Mouse (Mus musculus) CH12.LX (cell line): ENCODE results near the gene Prss34. TPM values are rescaled to one million over a fixed set of nuclear protein-coding genes. Genes with fewer than 3 reads are reported as not detected.

Source experiments
- DNase-seq: peaks from one replicate; pipeline ENCODE4 v3.0.0-alpha.2; 2013; ENCODE audit errors: extremely low read depth
- H3K27ac ChIP-seq: 2 replicates; pipeline ENCODE4 v1.5.1; 2012; ENCODE audit warnings: low read depth, mild to moderate bottlenecking, control low read depth, moderate library complexity; ENCODE audit not compliant: insufficient read depth
- H3K27me3 ChIP-seq: replicated peaks from 2 replicates; pipeline ENCODE3; 2012; ENCODE audit warnings: inconsistent platforms
- H3K36me3 ChIP-seq, 2 experiments: replicated peaks in 1 of 2; 2 replicates each; pipeline versions ENCODE3 to v1.6.1; 2012; ENCODE audit warnings: inconsistent platforms in 1 of 2, low read length in 1 of 2, mild to moderate bottlenecking in 1 of 2, mixed read lengths in 1 of 2, moderate library complexity in 1 of 2; ENCODE audit not compliant: control insufficient read depth in 1 of 2, insufficient read depth in 1 of 2
- H3K4me1 ChIP-seq, 2 experiments: 2 replicates each; pipeline ENCODE4 v1.6.1; 2012; ENCODE audit warnings: inconsistent platforms in 1 of 2, moderate library complexity in 1 of 2; ENCODE audit not compliant: insufficient read depth in 2 of 2, control insufficient read depth in 1 of 2
- H3K4me2 ChIP-seq: 2 replicates; pipeline ENCODE4 v1.6.1; 2012; ENCODE audit warnings: low read depth, mild to moderate bottlenecking, control low read depth; ENCODE audit not compliant: poor library complexity, insufficient read depth, severe bottlenecking
- H3K4me3 ChIP-seq, 3 experiments: fragments of 150-350 bp in 1 of 3; sonication (generic) in 1 of 3; replicated peaks in 1 of 3; 2 replicates each; pipeline versions ENCODE3 to v1.5.1; 2011 to 2012; ENCODE audit warnings: low read depth in 2 of 3, low read length in 2 of 3, mild to moderate bottlenecking in 2 of 3, moderate library complexity in 2 of 3, control low read depth in 1 of 3, improper control_type of control experiment in 1 of 3, inconsistent platforms in 1 of 3, mixed read lengths in 1 of 3; ENCODE audit not compliant: poor library complexity in 1 of 3
- H3K79me2 ChIP-seq: replicated peaks from 2 replicates; pipeline ENCODE4 v1.6.1; 2012; ENCODE audit warnings: mild to moderate bottlenecking, moderate library complexity; ENCODE audit not compliant: control insufficient read depth, poor library complexity, insufficient read depth, severe bottlenecking; ENCODE audit errors: extremely low read depth
- H3K9ac ChIP-seq: 2 replicates; pipeline ENCODE4 v1.6.1; 2012; ENCODE audit warnings: low read depth, mild to moderate bottlenecking, control low read depth, moderate library complexity; ENCODE audit not compliant: insufficient read depth
- H3K9me3 ChIP-seq: replicated peaks from 2 replicates; pipeline ENCODE3; 2012; ENCODE audit warnings: low read length, inconsistent platforms, mixed read lengths
- BHLHE40 ChIP-seq: IDR thresholded peaks from 2 replicates; pipeline ENCODE4 v1.6.1; 2011; ENCODE audit warnings: mild to moderate bottlenecking, low read depth, low read length, improper control_type of control experiment
- CHD1 ChIP-seq: IDR thresholded peaks from 2 replicates; pipeline ENCODE4 v1.6.1; 2012; ENCODE audit warnings: low read depth, low read length, improper control_type of control experiment, inconsistent platforms
- CHD2 ChIP-seq: IDR thresholded peaks from 2 replicates; pipeline ENCODE4 v1.6.1; 2011; ENCODE audit warnings: low read length, improper control_type of control experiment
- CTCF ChIP-seq, 2 experiments: IDR thresholded peaks in 1 of 2; conservative IDR thresholded peaks in 1 of 2; 2 replicates each; pipeline ENCODE4 v1.5.1; 2011 to 2012; ENCODE audit warnings: low read depth in 2 of 2, low read length in 2 of 2, improper control_type of control experiment in 1 of 2, inconsistent platforms in 1 of 2, mild to moderate bottlenecking in 1 of 2, moderate library complexity in 1 of 2
- E2F4 ChIP-seq: IDR thresholded peaks from 2 replicates; pipeline ENCODE4 v1.6.1; 2011; ENCODE audit warnings: low read depth, low read length, improper control_type of control experiment; ENCODE audit not compliant: insufficient replicate concordance
- ELF1 ChIP-seq: IDR thresholded peaks from 2 replicates; pipeline ENCODE4 v1.6.1; 2014; ENCODE audit warnings: low read depth, mild to moderate bottlenecking, inconsistent platforms, low read length, improper control_type of control experiment
- ETS1 ChIP-seq: conservative IDR thresholded peaks from 2 replicates; pipeline ENCODE4 v1.6.1; 2012; ENCODE audit warnings: low read depth, mild to moderate bottlenecking, inconsistent platforms, low read length, improper control_type of control experiment, moderate library complexity
- GABPA ChIP-seq: IDR thresholded peaks from 2 replicates; pipeline ENCODE4 v1.6.1; 2012; ENCODE audit warnings: low read depth, low read length, improper control_type of control experiment, inconsistent platforms; ENCODE audit not compliant: insufficient replicate concordance
- JUN ChIP-seq: IDR thresholded peaks from 2 replicates; pipeline ENCODE4 v1.6.1; 2011; ENCODE audit warnings: low read depth, mild to moderate bottlenecking, low read length, improper control_type of control experiment, moderate library complexity; ENCODE audit not compliant: insufficient read depth
- JUND ChIP-seq: conservative IDR thresholded peaks from 2 replicates; pipeline ENCODE4 v1.6.1; 2011; ENCODE audit warnings: low read depth, low read length, improper control_type of control experiment
- KAT2A ChIP-seq: IDR thresholded peaks from 2 replicates; pipeline ENCODE4 v1.6.1; 2012; ENCODE audit warnings: low read length, improper control_type of control experiment, inconsistent platforms; ENCODE audit not compliant: insufficient replicate concordance
- MAFK ChIP-seq: IDR thresholded peaks from 2 replicates; pipeline ENCODE4 v1.6.1; 2011; ENCODE audit warnings: low read length, improper control_type of control experiment; ENCODE audit not compliant: insufficient replicate concordance
- MEF2A ChIP-seq: IDR thresholded peaks from 2 replicates; pipeline ENCODE4 v1.6.1; 2014; ENCODE audit warnings: low read depth, mild to moderate bottlenecking, inconsistent platforms, low read length, improper control_type of control experiment, borderline replicate concordance
- MXI1 ChIP-seq: IDR thresholded peaks from 2 replicates; pipeline ENCODE4 v1.6.1; 2011; ENCODE audit warnings: mild to moderate bottlenecking, low read depth, low read length, improper control_type of control experiment
- MYC ChIP-seq: IDR thresholded peaks from 2 replicates; pipeline ENCODE4 v1.6.1; 2011; ENCODE audit warnings: low read depth, mild to moderate bottlenecking, improper control_type of control experiment, low read length
- NELFE ChIP-seq: IDR thresholded peaks from 2 replicates; pipeline ENCODE4 v1.6.1; 2011; ENCODE audit warnings: low read depth, low read length, improper control_type of control experiment
- NRF1 ChIP-seq: IDR thresholded peaks from 2 replicates; pipeline ENCODE4 v1.6.1; 2014; ENCODE audit warnings: low read depth, mild to moderate bottlenecking, inconsistent platforms, low read length, improper control_type of control experiment, moderate library complexity
- SIN3A ChIP-seq: IDR thresholded peaks from 2 replicates; pipeline ENCODE4 v1.6.1; 2012; ENCODE audit warnings: low read length, improper control_type of control experiment, inconsistent platforms
- SMC3 ChIP-seq: IDR thresholded peaks from 2 replicates; pipeline ENCODE4 v1.6.1; 2011; ENCODE audit warnings: low read depth, low read length, improper control_type of control experiment
- UBTF ChIP-seq: IDR thresholded peaks from 2 replicates; pipeline ENCODE4 v1.6.1; 2012; ENCODE audit warnings: low read depth, mild to moderate bottlenecking, inconsistent platforms, low read length, improper control_type of control experiment, moderate library complexity
- ZC3H11A ChIP-seq: IDR thresholded peaks from 2 replicates; pipeline ENCODE4 v1.6.1; 2012; ENCODE audit warnings: low read depth, mild to moderate bottlenecking, inconsistent platforms, low read length, improper control_type of control experiment
- ZKSCAN1 ChIP-seq: IDR thresholded peaks from 2 replicates; pipeline ENCODE4 v1.6.1; 2012; ENCODE audit warnings: low read depth, inconsistent platforms, low read length, improper control_type of control experiment, borderline replicate concordance
- ZMIZ1 ChIP-seq: IDR thresholded peaks from 2 replicates; pipeline ENCODE4 v1.6.1; 2012; ENCODE audit warnings: low read depth, mild to moderate bottlenecking, inconsistent platforms, low read length, improper control_type of control experiment
- dilution Hi-C: fragments of 300-500 bp; cut with MboI; formaldehyde crosslinking; loops from 2 replicates; pipeline ENCODE4 v1.14.3; 2020; ENCODE audit warnings: low sequenced_read_pairs; ENCODE audit not compliant: extremely low pct_unique_long_range_greater_than_20kb, extremely low pct_ligation_motif_present
- in situ Hi-C: fragments of 300-500 bp; cut with MboI; formaldehyde crosslinking; loops from 3 replicates; pipeline ENCODE4 v1.14.3; 2019; ENCODE audit warnings: low sequenced_read_pairs, low pct_ligation_motif_present, low pct_unique_long_range_greater_than_20kb, mixed read lengths
- polyA plus RNA-seq: library from polyadenylated mRNA; unstranded; fragments of >175 nt; gene quantifications from 2 replicates; pipeline ENCODE4 v1.2.1, GENCODE M21; 2012; ENCODE audit warnings: low read depth; ENCODE audit not compliant: insufficient read length
- total RNA-seq, 2 experiments: library from RNA; depleted of rRNA; stranded (reverse); fragments of 300-350 nt in 1 of 2; fragments of >200 nt in 1 of 2; gene quantifications; 2 replicates each; pipeline ENCODE4 v1.2.3; 2012 to 2014

Gene Prss34
- total and polyA plus RNA-seq, 3 experiments, result not detected

DNA sequence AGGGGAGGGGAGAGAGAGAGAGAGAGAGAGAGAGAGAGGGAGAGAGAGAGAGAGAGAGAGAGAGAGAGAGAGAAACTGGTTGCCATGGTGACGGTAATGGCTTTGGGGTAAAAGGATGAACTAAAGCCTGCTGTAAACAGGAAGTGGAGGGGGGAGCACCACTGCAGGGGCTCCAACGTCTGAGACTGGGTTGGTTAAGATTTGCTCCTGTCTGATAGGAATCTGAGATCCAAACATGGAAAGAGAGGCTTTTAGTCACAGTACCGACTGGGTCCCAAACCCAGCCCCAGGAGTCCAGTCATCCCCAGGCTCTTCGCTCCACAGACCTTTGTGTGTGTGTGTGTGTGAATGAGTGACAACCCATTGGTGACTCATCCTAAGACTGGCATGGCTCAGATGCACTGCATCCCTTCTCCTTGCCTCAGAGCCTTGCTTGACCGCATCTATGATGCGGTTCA is 40.4 kb upstream of the Prss34 start:
- DNase-seq, result peak; percentile 59
- Histone ChIP-seq H3K4me3 (no peak overlapping the region), H3K27me3 (peaks cover 6% of the 10 kb centered on the region), H3K79me2 (no peaks in the 10 kb centered on the region), H3K27ac (no peak overlapping the region), H3K9ac (no peak overlapping the region), H3K36me3 (peaks cover 25 to 40% of the 10 kb centered on the region in 2 experiments), H3K4me2 (no peak overlapping the region), H3K4me1 (peaks cover 4 to 20% of the 10 kb centered on the region in 2 experiments; a peak in 3 of 4 replicates), H3K9me3 (no peaks in the 10 kb centered on the region)
- dilution Hi-C loops (no loop called here), in situ Hi-C loops (no loop called here)
- TF ChIP-seq JUND (no peak), SIN3A (no peak), CTCF (conservative IDR thresholded peaks at IDR 0.05 in 1 of 2, IDR thresholded peaks at IDR 0.05 in 1 of 2; ENCODE audit: low read depth in 2 of 2, low read length in 2 of 2) (no peak), UBTF (no peak), NRF1 (no peak), SMC3 (no peak)

- no peak for DNase-seq
- H3K4me2 ChIP-seq, result no peak overlapping the region
- H3K79me2 ChIP-seq, result peaks cover 33% of the 10 kb centered on the region
- no peaks in the 10 kb centered on the region for H3K9me3 ChIP-seq
- in situ Hi-C loops, result no loop called here
- dilution Hi-C loops, result no loop called here
- H3K27ac ChIP-seq, result no peak overlapping the region
- no peak for TF ChIP-seq ZMIZ1
- TF ChIP-seq SMC3, result peak; percentile 27; the same call in 1 of the 2 replicates
- peak in 1 of 2 experiments; percentile 43; a peak in 2 of 4 replicates for TF ChIP-seq CTCF (conservative IDR thresholded peaks at IDR 0.05 in 1 of 2, IDR thresholded peaks at IDR 0.05 in 1 of 2; ENCODE audit: low read depth in 2 of 2, low read length in 2 of 2)
- TF ChIP-seq, all 38 proteins: peak for 2
- Histone ChIP-seq H3K36me3 (peaks cover 81 to 82% of the 10 kb centered on the region in 2 experiments), H3K27me3 (no peaks in the 10 kb centered on the region), H3K4me1 (peaks cover 0 to 2% of the 10 kb centered on the region in 2 experiments; a peak in 1 of 4 replicates), H3K9ac (no peak overlapping the region), H3K4me3 (no peak overlapping the region)
Measured at GRCm38 (mm10) chr17:25264453-25264852, 33.7 kb upstream of the Prss34 start.

DNA sequence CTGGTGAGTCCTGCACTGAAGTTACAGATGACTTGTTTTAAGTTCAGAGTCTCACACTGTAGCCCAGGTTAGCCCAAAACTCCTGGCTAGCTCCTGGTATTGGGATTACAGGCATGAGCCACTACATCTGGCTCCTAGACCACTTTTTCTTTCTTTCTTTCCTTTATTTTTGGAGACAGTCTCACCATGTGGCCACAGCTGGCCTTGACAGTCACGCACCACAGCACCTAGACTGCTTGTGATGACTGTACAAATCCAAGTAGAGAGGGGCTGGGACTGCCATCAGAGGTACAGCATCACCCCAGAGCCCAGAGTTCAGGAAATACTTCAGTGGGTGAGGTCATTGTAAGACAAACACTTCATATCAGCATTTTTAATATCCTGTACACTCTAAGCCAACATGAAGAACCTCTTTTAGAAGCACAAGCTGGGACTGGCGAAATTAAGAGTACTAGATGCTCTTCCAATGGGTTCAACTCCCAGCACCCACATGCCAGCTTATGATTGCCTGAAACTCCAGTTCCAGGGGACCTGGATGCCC is 27.3 kb upstream of the Prss34 start:
- H3K9me3 ChIP-seq, result no peaks in the 10 kb centered on the region
- no peak overlapping the region for H3K27ac ChIP-seq
- dilution Hi-C loops, result no loop called here
- H3K27me3 ChIP-seq, result peaks cover under 1% of the 10 kb centered on the region
- peak; percentile 68 for DNase-seq
- H3K4me1 ChIP-seq, result peaks cover 11 to 36% of the 10 kb centered on the region in 2 experiments
- peaks cover 70% of the 10 kb centered on the region for H3K79me2 ChIP-seq
- no peak overlapping the region for H3K4me3 ChIP-seq
- peak overlapping the region; percentile 100 for H3K9ac ChIP-seq
- peaks cover 41 to 56% of the 10 kb centered on the region in 2 experiments for H3K36me3 ChIP-seq
- peak overlapping the region; percentile 89 for H3K4me2 ChIP-seq
- TF ChIP-seq ZC3H11A (no peak), ZMIZ1 (no peak), UBTF (no peak), MXI1 (no peak; the same call in 1 of the 2 replicates), BHLHE40 (no peak), MYC (peak; percentile 66; the same call in 1 of the 2 replicates), MEF2A (no peak; the same call in 1 of the 2 replicates), ZKSCAN1 (no peak), CHD2 (no peak), JUN (peak; percentile 34; the same call in 1 of the 2 replicates), ELF1 (no peak), GABPA (no peak), ETS1 (peak; percentile 87), E2F4 (no peak), NELFE (no peak), SIN3A (peak; percentile 92), KAT2A (no peak), CHD1 (no peak), MAFK (no peak)
- TF ChIP-seq, all 38 proteins: peak for 4
- in situ Hi-C loops, result loop anchor here (5.0 to 10.0 kb wide), 2 partner anchors 34 to 86 kb away; partner anchors contain the start of genes BC003965 and Unkl
